Mouse (Mus musculus) MEL (cell line): ENCODE data around the gene H2-Ob. TPM values are rescaled to one million over a fixed set of nuclear protein-coding genes. Genes with fewer than 3 reads are reported as not detected.

Source experiments
- DNase-seq: peaks from one replicate; pipeline ENCODE4 v3.0.0; 2011; ENCODE audit warnings: low read depth, low spot score
- H3K27ac ChIP-seq: 2 replicates; pipeline ENCODE4 v1.5.1; 2012; ENCODE audit warnings: low read depth, mild to moderate bottlenecking, control low read depth, low read length, moderate library complexity; ENCODE audit not compliant: control insufficient read depth
- H3K27me3 ChIP-seq, 2 experiments: fragments of 150-350 bp in 1 of 2; sonication (generic) in 1 of 2; 2 replicates each; pipeline ENCODE4 v1.6.1; 2012; ENCODE audit warnings: low read length in 2 of 2, mild to moderate bottlenecking in 2 of 2, improper control_type of control experiment in 1 of 2, moderate library complexity in 1 of 2; ENCODE audit not compliant: insufficient read depth in 2 of 2, control insufficient read depth in 1 of 2
- H3K36me3 ChIP-seq, 2 experiments: 2 replicates each; pipeline ENCODE4 v1.6.1; 2012 to 2014; ENCODE audit warnings: low read length in 2 of 2, improper control_type of control experiment in 1 of 2, inconsistent platforms in 1 of 2, mild to moderate bottlenecking in 1 of 2; ENCODE audit not compliant: insufficient read depth in 2 of 2, control insufficient read depth in 1 of 2
- H3K4me1 ChIP-seq, 2 experiments: fragments of 150-350 bp in 1 of 2; sonication (generic) in 1 of 2; 2 replicates each; pipeline ENCODE4 v1.6.1; 2012; ENCODE audit warnings: low read length in 2 of 2, improper control_type of control experiment in 1 of 2, mild to moderate bottlenecking in 1 of 2; ENCODE audit not compliant: insufficient read depth in 2 of 2, control insufficient read depth in 1 of 2
- H3K4me3 ChIP-seq, 2 experiments: fragments of 150-350 bp in 1 of 2; sonication (generic) in 1 of 2; 2 replicates each; pipeline ENCODE4 v1.5.1; 2012; ENCODE audit warnings: low read depth in 2 of 2, low read length in 2 of 2, mild to moderate bottlenecking in 2 of 2, moderate library complexity in 2 of 2, control low read depth in 1 of 2, improper control_type of control experiment in 1 of 2; ENCODE audit not compliant: control insufficient read depth in 1 of 2, insufficient read depth in 1 of 2
- H3K79me2 ChIP-seq: 2 replicates; pipeline ENCODE4 v1.6.1; 2012; ENCODE audit warnings: mild to moderate bottlenecking, low read length, moderate library complexity; ENCODE audit not compliant: control insufficient read depth, poor library complexity, insufficient read depth
- H3K9ac ChIP-seq: 2 replicates; pipeline ENCODE4 v1.6.1; 2012; ENCODE audit warnings: low read depth, mild to moderate bottlenecking, control low read depth, low read length, moderate library complexity; ENCODE audit not compliant: control insufficient read depth, poor library complexity, severe bottlenecking
- H3K9me3 ChIP-seq: fragments of 150-350 bp; sonication (generic); replicated peaks from 2 replicates; pipeline ENCODE4 v1.6.1; 2012; ENCODE audit warnings: mild to moderate bottlenecking, low read length, improper control_type of control experiment, moderate library complexity; ENCODE audit not compliant: insufficient read depth
- CHD1 ChIP-seq: IDR thresholded peaks from 2 replicates; pipeline ENCODE4 v1.6.1; 2012; ENCODE audit warnings: low read depth, mild to moderate bottlenecking, inconsistent platforms, low read length, improper control_type of control experiment
- ETS1 ChIP-seq: IDR thresholded peaks from 2 replicates; pipeline ENCODE4 v1.6.1; 2012; ENCODE audit warnings: low read depth, mild to moderate bottlenecking, inconsistent platforms, low read length, improper control_type of control experiment, moderate library complexity
- JUND ChIP-seq: IDR thresholded peaks from 2 replicates; pipeline ENCODE4 v1.6.1; 2011; ENCODE audit warnings: low read depth, mild to moderate bottlenecking, improper control_type of control experiment, low read length
- KAT2A ChIP-seq: conservative IDR thresholded peaks from 2 replicates; pipeline ENCODE4 v1.6.1; 2012; ENCODE audit warnings: low read depth, low read length, improper control_type of control experiment, inconsistent platforms
- MAZ ChIP-seq: IDR thresholded peaks from 2 replicates; pipeline ENCODE4 v1.6.1; 2012; ENCODE audit warnings: low read depth, mild to moderate bottlenecking, inconsistent platforms, low read length, improper control_type of control experiment
- MYC ChIP-seq: IDR thresholded peaks from 2 replicates; pipeline ENCODE4 v1.6.1; 2011; ENCODE audit warnings: low read depth, mild to moderate bottlenecking, low read length, improper control_type of control experiment, moderate library complexity
- NELFE ChIP-seq: IDR thresholded peaks from 2 replicates; pipeline ENCODE4 v1.6.1; 2011; ENCODE audit warnings: low read depth, low read length, improper control_type of control experiment
- NRF1 ChIP-seq: IDR thresholded peaks from 2 replicates; pipeline ENCODE4 v1.6.1; 2014; ENCODE audit warnings: low read depth, mild to moderate bottlenecking, inconsistent platforms, low read length, improper control_type of control experiment, moderate library complexity; ENCODE audit not compliant: poor library complexity, insufficient read depth, severe bottlenecking
- POLR2A ChIP-seq, 2 experiments: IDR thresholded peaks; 2 replicates each; pipeline ENCODE4 v1.6.1; 2011 to 2012; ENCODE audit warnings: low read length in 2 of 2, mild to moderate bottlenecking in 2 of 2, control low read depth in 1 of 2, improper control_type of control experiment in 1 of 2, low read depth in 1 of 2, moderate library complexity in 1 of 2; ENCODE audit not compliant: control insufficient read depth in 1 of 2, insufficient read depth in 1 of 2, poor library complexity in 1 of 2
- POLR2AphosphoS2 ChIP-seq: IDR thresholded peaks from 2 replicates; pipeline ENCODE4 v1.6.1; 2011; ENCODE audit warnings: low read length, improper control_type of control experiment
- POLR2AphosphoS5 ChIP-seq: IDR thresholded peaks from 2 replicates; pipeline ENCODE4 v1.6.1; 2012; ENCODE audit warnings: low read depth, borderline replicate concordance, mild to moderate bottlenecking, inconsistent platforms, low read length, moderate library complexity, mixed read lengths
- TAL1 ChIP-seq: IDR thresholded peaks from 2 replicates; pipeline ENCODE4 v1.6.1; 2012; ENCODE audit warnings: mild to moderate bottlenecking, inconsistent platforms, low read length, moderate library complexity, mixed read lengths
- USF2 ChIP-seq, 2 experiments: IDR thresholded peaks; 2 replicates each; pipeline ENCODE4 v1.6.1; 2011 to 2012; ENCODE audit warnings: improper control_type of control experiment in 2 of 2, low read length in 2 of 2, borderline replicate concordance in 1 of 2, inconsistent platforms in 1 of 2, low read depth in 1 of 2, mild to moderate bottlenecking in 1 of 2; ENCODE audit not compliant: insufficient read depth in 1 of 2
- ZMIZ1 ChIP-seq: IDR thresholded peaks from 2 replicates; pipeline ENCODE4 v1.6.1; 2012; ENCODE audit warnings: low read depth, mild to moderate bottlenecking, inconsistent platforms, low read length, improper control_type of control experiment, moderate library complexity
- polyA plus RNA-seq, 2 experiments: library from polyadenylated mRNA; stranded (reverse) in 1 of 2; unstranded in 1 of 2; fragments of >175 nt in 1 of 2; fragments of >200 nt in 1 of 2; gene quantifications; 2 replicates each; pipeline versions ENCODE4 v1.2.1 to v1.2.4; 2012; ENCODE audit warnings: low replicate concordance in 2 of 2, low read depth in 1 of 2; ENCODE audit not compliant: insufficient read length in 2 of 2, insufficient read depth in 1 of 2, missing spikeins in 1 of 2
- total RNA-seq: library from RNA; depleted of rRNA; stranded (reverse); fragments of 300-350 nt; gene quantifications from 2 replicates; pipeline ENCODE4 v1.2.3, GENCODE M21; 2012

The H2-Ob gene
- total and polyA plus RNA-seq, 3 experiments: 0.81 to 2.0 TPM; not detected in 1

GRCm38 (mm10) chr17:34268748-34269147, 30.0 kb downstream of the H2-Ob start:
- H3K79me2 ChIP-seq: no peaks in the 10 kb centered on the region
- H3K4me3 ChIP-seq: no peak overlapping the region
- H3K4me1 ChIP-seq: no peaks in the 10 kb centered on the region
- DNase-seq: no peak
- no peaks in the 10 kb centered on the region for H3K36me3 ChIP-seq
- no peak overlapping the region for H3K9ac ChIP-seq
- no peaks in the 10 kb centered on the region for H3K27me3 ChIP-seq
- H3K9me3 ChIP-seq: no peaks in the 10 kb centered on the region
- H3K27ac ChIP-seq: no peak overlapping the region
- TF ChIP-seq NELFE: no peak
- no peak for TF ChIP-seq CHD1
- TF ChIP-seq POLR2AphosphoS2: no peak

DNA sequence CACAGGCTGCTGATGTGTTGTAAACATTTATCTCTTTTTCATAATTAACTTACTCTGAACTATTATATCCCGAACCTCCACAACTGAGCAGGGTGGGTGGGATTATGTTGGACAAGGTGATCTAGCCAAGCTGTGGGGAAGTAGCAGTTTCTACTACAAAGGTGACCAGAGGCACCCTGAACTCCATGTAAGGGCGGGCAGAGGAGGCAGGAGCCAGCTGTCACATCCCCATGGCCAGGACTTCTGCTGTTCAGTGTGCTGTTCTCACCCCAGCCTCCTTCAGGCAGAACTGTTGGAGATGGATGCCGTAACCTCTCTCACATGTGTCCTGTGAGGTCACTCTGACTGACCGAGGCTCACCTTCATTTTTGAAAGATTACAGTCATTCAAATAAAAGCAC, 31.1 kb downstream of the H2-Ob start:
- H3K4me1 ChIP-seq: no peaks in the 10 kb centered on the region
- no peak for TF ChIP-seq USF2 (IDR thresholded peaks at IDR 0.05; ENCODE audit: borderline replicate concordance in 1 of 2, insufficient read depth in 1 of 2, low read depth in 1 of 2, low read length in 2 of 2)
- no peak for TF ChIP-seq POLR2AphosphoS5
- TF ChIP-seq POLR2A (IDR thresholded peaks at IDR 0.05; ENCODE audit: control insufficient read depth in 1 of 2, insufficient read depth in 1 of 2, low read depth in 1 of 2, low read length in 2 of 2, poor library complexity in 1 of 2): no peak
- no peak for TF ChIP-seq ZMIZ1
- no peak for TF ChIP-seq JUND
- no peak for TF ChIP-seq TAL1
- no peak for TF ChIP-seq MAZ
- no peak for TF ChIP-seq KAT2A

GRCm38 (mm10) chr17:34270230-34270629, 31.5 kb downstream of the H2-Ob start:
- no peak overlapping the region for H3K27ac ChIP-seq
- no peaks in the 10 kb centered on the region for H3K36me3 ChIP-seq
- no peaks in the 10 kb centered on the region for H3K9me3 ChIP-seq
- H3K9ac ChIP-seq: no peak overlapping the region
- no peaks in the 10 kb centered on the region for H3K79me2 ChIP-seq
- no peak for DNase-seq
- H3K27me3 ChIP-seq: no peaks in the 10 kb centered on the region
- no peaks in the 10 kb centered on the region for H3K4me1 ChIP-seq
- H3K4me3 ChIP-seq: no peak overlapping the region
- no peak for TF ChIP-seq USF2 (IDR thresholded peaks at IDR 0.05; ENCODE audit: borderline replicate concordance in 1 of 2, insufficient read depth in 1 of 2, low read depth in 1 of 2, low read length in 2 of 2)
- no peak for TF ChIP-seq ETS1
- TF ChIP-seq MYC: no peak
- TF ChIP-seq NRF1: no peak

More for the DNA sequence above, 31.1 kb downstream of the H2-Ob start:
- Histone ChIP-seq H3K9ac (no peak overlapping the region), H3K9me3 (no peaks in the 10 kb centered on the region), H3K36me3 (no peaks in the 10 kb centered on the region), H3K27ac (no peak overlapping the region), H3K4me3 (no peak overlapping the region), H3K27me3 (no peaks in the 10 kb centered on the region), H3K79me2 (no peaks in the 10 kb centered on the region)
- DNase-seq: no peak
